In the genomic region with DNA sequence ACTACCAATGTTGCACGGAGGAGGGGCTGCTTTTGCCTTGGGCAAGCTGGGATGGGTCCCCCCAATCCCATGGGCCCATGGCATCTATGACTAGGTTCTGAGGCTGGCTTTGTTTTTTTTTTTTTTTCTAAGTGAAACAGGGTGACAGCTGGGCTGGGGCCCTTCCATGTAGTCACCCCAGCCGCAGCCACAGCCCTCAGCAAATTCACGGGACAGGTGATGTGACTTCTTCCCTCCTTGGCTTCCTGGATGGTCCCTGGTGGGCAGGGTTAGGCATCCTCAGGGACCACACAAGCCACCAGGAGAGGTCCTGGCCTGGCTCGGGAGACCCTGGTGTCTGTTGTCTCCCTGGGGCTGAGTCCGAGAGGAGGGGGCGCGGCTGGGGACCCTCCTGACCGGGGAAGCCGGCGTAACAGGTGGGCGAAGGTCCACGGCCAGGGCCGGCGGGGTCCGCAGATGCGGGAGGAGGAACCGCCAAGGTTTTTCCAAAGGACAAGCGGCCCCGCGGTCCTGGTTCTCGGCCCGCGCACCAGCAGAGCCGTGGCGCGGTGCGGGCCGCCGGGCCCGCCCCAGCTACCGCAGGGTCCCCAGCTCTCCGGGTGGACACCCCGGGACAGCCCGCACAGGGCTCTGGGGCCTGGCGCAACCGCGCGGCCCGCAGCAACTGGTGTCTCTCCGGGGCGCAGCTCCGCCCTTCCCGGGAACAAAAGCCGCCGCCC, we compare ENCODE assay signal across 8 mouse cellular contexts. TPM values are rescaled to one million over a fixed set of nuclear protein-coding genes. Genes with fewer than 3 reads are reported as not detected.
DNase-seq lines count a peak whose midpoint lies in the region; ATAC-seq lines count a peak whose summit lies in the region.

No protein-coding gene starts in this region.

- H3K9ac ChIP-seq in kidney, embryonic 16.5 days (replicated peaks; ENCODE audit: low read length): peak overlapping the region; percentile 73
- H3K9ac ChIP-seq in forebrain, embryonic 11.5 days (ENCODE audit: low read length): peak overlapping the region; percentile 35; the same call in 1 of the 2 replicates
- peak overlapping the region; percentile 73 for H3K9ac ChIP-seq in neural tube, embryonic 13.5 days

- no peak overlapping the region for H3K27ac ChIP-seq in kidney, embryonic 16.5 days (ENCODE audit: low read length)
- H3K27ac ChIP-seq in forebrain, embryonic 11.5 days (ENCODE audit: low read depth, low read length): no peak overlapping the region
- H3K27ac ChIP-seq in limb, embryonic 10.5 days: peak overlapping the region; percentile 73
- H3K27ac ChIP-seq in neural tube, embryonic 13.5 days (replicated peaks): no peak overlapping the region

- no peaks in the 10 kb centered on the region for H3K9me3 ChIP-seq in kidney, embryonic 16.5 days (ENCODE audit: low read length)
- no peaks in the 10 kb centered on the region for H3K9me3 ChIP-seq in forebrain, embryonic 11.5 days (ENCODE audit: control insufficient read depth, low read length)
- no peaks in the 10 kb centered on the region for H3K9me3 ChIP-seq in limb, embryonic 10.5 days (replicated peaks)
- no peaks in the 10 kb centered on the region for H3K9me3 ChIP-seq in neural tube, embryonic 13.5 days

- no peak for ATAC-seq in kidney, embryonic 16.5 days (ENCODE audit: low FRiP score, low TSS enrichment)
- ATAC-seq in forebrain, embryonic 11.5 days (replicated peaks; ENCODE audit: low FRiP score): no peak
- ATAC-seq in neural tube, embryonic 13.5 days (ENCODE audit: low read depth): no peak

- H3K4me2 ChIP-seq in kidney, embryonic 16.5 days (replicated peaks; ENCODE audit: low read depth, low read length): peak overlapping the region; percentile 76
- peak overlapping the region; percentile 55 for H3K4me2 ChIP-seq in forebrain, embryonic 11.5 days (ENCODE audit: low read depth, low read length, severe bottlenecking)
- peak overlapping the region; percentile 62 for H3K4me2 ChIP-seq in neural tube, embryonic 13.5 days

- peak overlapping the region; percentile 53 for H3K4me3 ChIP-seq in kidney, embryonic 16.5 days (ENCODE audit: low read length)
- H3K4me3 ChIP-seq in forebrain, embryonic 11.5 days (ENCODE audit: low read depth, low read length): peak overlapping the region; percentile 38
- H3K4me3 ChIP-seq in limb, embryonic 10.5 days: peak overlapping the region; percentile 53
- H3K4me3 ChIP-seq in neural tube, embryonic 13.5 days: peak overlapping the region; percentile 50

- DNase-seq in kidney, adult 9 months: no peak
- DNase-seq in forebrain, embryonic 11.5 days (ENCODE audit: low spot score): no peak
- peak; percentile 53 for DNase-seq in limb, embryonic 10.5 days (ENCODE audit: low spot score)
- DNase-seq in thymus, postnatal 0 days (ENCODE audit: low spot score): no peak
- DNase-seq in right cerebral cortex, postnatal 14 days: no peak
- no peak for DNase-seq in spleen, adult 12 weeks (ENCODE audit: low spot score)

- peaks cover 31% of the 10 kb centered on the region for H3K27me3 ChIP-seq in kidney, embryonic 16.5 days (ENCODE audit: insufficient read depth, low read length)
- H3K27me3 ChIP-seq in forebrain, embryonic 11.5 days (ENCODE audit: control insufficient read depth, insufficient read depth, low read length): peaks cover 41% of the 10 kb centered on the region
- peaks cover 95% of the 10 kb centered on the region for H3K27me3 ChIP-seq in limb, embryonic 10.5 days (ENCODE audit: low read depth, poor library complexity, severe bottlenecking)
- H3K27me3 ChIP-seq in neural tube, embryonic 13.5 days: peaks cover 60% of the 10 kb centered on the region

- peaks cover 17% of the 10 kb centered on the region; the same call in 1 of the 2 replicates for H3K4me1 ChIP-seq in kidney, embryonic 16.5 days (ENCODE audit: insufficient read depth, low read length)
- peaks cover 12% of the 10 kb centered on the region; the same call in 1 of the 2 replicates for H3K4me1 ChIP-seq in forebrain, embryonic 11.5 days (replicated peaks; ENCODE audit: control insufficient read depth, insufficient read depth, low read length)
- peaks cover 22% of the 10 kb centered on the region for H3K4me1 ChIP-seq in limb, embryonic 10.5 days
- H3K4me1 ChIP-seq in neural tube, embryonic 13.5 days (replicated peaks): peaks cover 28% of the 10 kb centered on the region

- WGBS in kidney, embryonic 16.5 days: 6% methylated on average over 45 of the region's 45 CpGs
- WGBS in forebrain, embryonic 11.5 days: 6% methylated on average over 45 of the region's 45 CpGs
- 7% methylated on average over 41 of the region's 45 CpGs for WGBS in limb, embryonic 10.5 days
- WGBS in neural tube, embryonic 13.5 days: 6% methylated on average over 33 of the region's 45 CpGs

- H3K36me3 ChIP-seq in kidney, embryonic 16.5 days (ENCODE audit: insufficient read depth, low read length): no peaks in the 10 kb centered on the region
- H3K36me3 ChIP-seq in forebrain, embryonic 11.5 days (ENCODE audit: control insufficient read depth, insufficient read depth, low read length): no peaks in the 10 kb centered on the region
- H3K36me3 ChIP-seq in limb, embryonic 10.5 days: no peaks in the 10 kb centered on the region
- H3K36me3 ChIP-seq in neural tube, embryonic 13.5 days: no peaks in the 10 kb centered on the region

RNA-seq across cellular contexts. Expression of gene Doc2b, which starts 1.1 kb away (rescaled TPM):
- 0.54 and 0.86 TPM in 2 replicates for polyA plus RNA-seq in kidney, embryonic 16.5 days (2015; fragmentation: Nextera tagmentation; extraction: Ambion mirVana)
- polyA plus RNA-seq in forebrain, embryonic 11.5 days (2014; fragmentation: Nextera tagmentation; extraction: Ambion mirVana): 0.17 and 0.20 TPM in 2 replicates
- 0.06 and 0.20 TPM in 2 replicates for polyA plus RNA-seq in limb, embryonic 10.5 days (2016; fragmentation: Nextera tagmentation; extraction: Ambion mirVana)
- 0.92 and 0.99 TPM in 2 replicates for polyA plus RNA-seq in neural tube, embryonic 13.5 days (2015; fragmentation: Nextera tagmentation; extraction: Ambion mirVana)
- polyA plus RNA-seq in thymus, postnatal 0 days (2015; fragmentation: Nextera tagmentation; extraction: Ambion mirVana): 0.33 TPM in 2 replicates
